Mouse (Mus musculus): ENCODE results near the gene Naa80.

DNA sequence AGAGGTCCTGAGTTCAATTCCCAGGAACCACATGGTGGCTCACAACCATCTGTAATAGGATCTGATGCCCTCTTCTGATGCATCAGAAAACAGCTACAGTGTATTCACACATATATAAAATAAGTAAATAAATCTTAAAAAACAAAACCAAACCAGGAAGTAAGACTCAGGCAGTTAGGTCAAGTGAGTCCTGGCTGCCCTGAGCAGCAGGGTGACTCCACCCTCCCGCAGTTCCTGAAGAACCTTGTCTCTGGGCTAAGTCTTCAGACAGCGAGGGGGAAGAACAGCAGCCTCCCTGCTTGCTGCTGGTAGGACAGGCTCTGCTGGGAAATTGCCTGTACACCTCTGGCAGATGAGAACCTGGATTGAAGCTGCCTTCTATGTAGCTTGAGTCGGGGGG lies 22.3 kb upstream of the Naa80 start:
- TF ChIP-seq CTCF (conservative IDR thresholded peaks at IDR 0.05; ENCODE audit: low read length) = no peak
- TF ChIP-seq POU5F1 (IDR thresholded peaks at IDR 0.05; ENCODE audit: borderline replicate concordance, low read length) = no peak
- no peak for TF ChIP-seq NANOG (IDR thresholded peaks at IDR 0.05; ENCODE audit: borderline replicate concordance, low read length)
